Mouse (Mus musculus) adrenal gland, adult 8-10 months (tissue): ENCODE measurements around the gene Gm10142. TPM values are rescaled to one million over a fixed set of nuclear protein-coding genes. Genes with fewer than 3 reads are reported as not detected.
"Not testable (repeated sequence)": the region's sequence is repeated elsewhere in the genome, so short reads cannot be mapped to it uniquely, and the experiment has no call there.

ENCODE experiments used
- DNase-seq: peaks from one replicate; pipeline ENCODE4 v3.0.0; 2022
- total RNA-seq, 4 experiments: library from RNA; stranded (reverse); gene quantifications; 2 replicates each; pipeline ENCODE4 v1.2.4; 2022

The Gm10142 gene
- total RNA-seq = not detected

GRCm38 (mm10) chr10:77715507-77715906, at the start of gene Gm10142:
Gene Gm10142, plus strand, starts transcription at chr10:77715807.
- no peak for DNase-seq

- no peak for DNase-seq
Measured at GRCm38 (mm10) chr10:77666342-77666741, 49.3 kb upstream of the Gm10142 start.

DNA sequence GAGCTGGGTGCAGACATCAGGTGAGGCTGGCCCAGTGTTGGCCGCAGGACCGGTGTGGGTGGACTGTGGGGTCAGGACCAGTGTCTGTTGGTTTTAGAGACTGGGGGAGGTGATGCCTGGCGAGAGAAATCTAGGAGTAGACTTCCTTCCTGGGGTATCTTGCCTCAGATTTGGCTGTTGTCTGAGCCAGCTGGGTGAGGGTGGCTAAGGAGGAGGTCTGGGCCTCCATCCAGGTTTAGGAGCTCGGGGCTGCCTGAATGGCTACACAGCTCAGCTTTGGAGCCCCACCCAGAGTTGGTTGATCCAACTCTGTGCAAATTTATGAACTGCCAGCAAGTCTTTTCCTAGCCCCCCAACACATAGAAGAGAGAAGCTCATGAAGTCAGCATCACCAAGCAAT, 48.2 kb upstream of the Gm10142 start:
- no peak for DNase-seq

GRCm38 (mm10) chr10:77670710-77671109, 44.9 kb upstream of the Gm10142 start:
- DNase-seq = no peak

GRCm38 (mm10) chr10:77671519-77671918, 44.1 kb upstream of the Gm10142 start:
- no peak for DNase-seq

DNA sequence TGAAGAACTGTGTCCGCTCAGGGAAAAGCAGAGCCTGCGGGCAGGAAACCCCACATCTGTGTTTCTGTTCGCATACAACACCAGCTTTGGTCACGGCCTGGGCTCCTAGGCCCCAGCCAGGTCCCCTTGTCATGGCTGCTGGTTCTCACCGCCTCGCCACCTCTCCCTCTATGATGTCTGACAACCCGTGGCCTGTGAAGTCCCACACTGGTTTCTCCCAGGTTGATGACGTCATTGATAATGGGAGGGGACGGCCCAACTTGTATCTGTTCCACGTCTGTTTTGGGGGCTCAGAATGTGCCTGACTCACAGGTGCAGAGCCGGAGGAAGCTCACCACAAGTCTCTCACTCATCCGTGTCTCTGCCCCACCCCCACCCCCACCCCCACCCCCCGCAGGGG, 41.8 kb upstream of the Gm10142 start:
- no peak for DNase-seq

DNA sequence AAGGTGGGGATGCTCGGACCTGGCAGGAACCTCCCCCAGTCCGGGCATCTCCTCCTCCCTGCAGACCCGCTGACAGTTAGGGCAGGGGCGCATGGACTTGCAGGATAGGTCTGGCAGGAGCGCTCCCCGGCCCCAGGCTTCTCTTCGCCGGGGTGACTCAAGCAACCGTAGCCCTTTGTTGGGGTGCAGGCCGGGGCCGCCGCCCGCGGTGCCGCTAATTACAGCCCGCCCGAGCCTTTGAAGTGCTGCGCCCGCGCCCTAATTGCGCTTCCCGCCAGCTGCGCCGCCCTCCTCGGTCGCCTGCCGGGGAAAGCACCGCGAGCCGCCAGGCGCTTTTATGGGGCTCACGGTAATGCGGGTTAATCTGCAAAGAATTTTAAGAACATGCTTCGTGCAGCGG, 38.0 kb upstream of the Gm10142 start:
- no peak for DNase-seq

DNA sequence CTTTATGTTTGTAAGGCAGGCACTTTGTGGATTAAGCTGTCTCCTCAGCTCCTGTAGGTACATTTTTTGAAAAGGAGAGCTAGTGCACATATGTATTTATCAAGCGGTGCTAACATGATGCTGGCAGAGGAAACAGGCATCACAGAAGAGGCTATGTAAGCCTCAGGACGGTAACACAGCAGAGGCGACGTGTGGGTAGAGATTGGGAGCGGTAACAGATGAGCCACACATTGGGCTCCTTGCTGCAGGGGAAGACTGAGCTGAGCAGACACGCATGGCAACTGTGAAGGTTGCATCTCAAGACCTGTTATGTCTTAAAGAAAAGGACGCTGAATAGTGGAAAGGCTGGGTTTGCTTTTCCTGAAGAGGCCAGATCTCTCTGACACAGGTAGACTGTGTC, 32.6 kb upstream of the Gm10142 start:
- no peak for DNase-seq

DNA sequence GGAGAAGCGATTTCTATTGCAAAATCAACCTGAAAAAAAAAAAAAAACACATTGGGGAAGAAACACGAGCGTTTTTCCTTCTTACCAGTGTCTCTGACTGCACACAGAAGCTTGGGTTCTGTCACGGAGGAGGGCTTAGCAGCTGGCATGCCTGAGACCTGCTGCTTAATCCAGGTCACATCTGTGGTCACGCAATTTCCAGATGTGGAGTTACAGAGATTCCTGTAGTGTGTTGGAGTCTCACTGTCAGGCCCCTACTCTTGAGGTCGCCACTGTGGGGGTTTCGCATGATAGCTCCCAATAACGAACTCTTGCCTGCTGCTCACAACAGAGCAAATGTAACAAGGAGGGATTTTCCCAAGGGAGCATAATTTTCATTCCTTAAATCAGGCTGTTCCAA, 31.4 kb upstream of the Gm10142 start:
- DNase-seq = no peak

- DNase-seq = no peak
Measured at GRCm38 (mm10) chr10:77685895-77686664, 29.5 kb upstream of the Gm10142 start, which contains the start of gene Tspear. Gene Tspear, plus strand, starts transcription at chr10:77686569.

GRCm38 (mm10) chr10:77687021-77687420, 28.6 kb upstream of the Gm10142 start:
- DNase-seq = no peak

- not testable (repeated sequence) for DNase-seq
Measured at GRCm38 (mm10) chr10:77690356-77690807, 25.2 kb upstream of the Gm10142 start, which contains the start of gene Gm19402. Gene Gm19402, minus strand, starts transcription at chr10:77690757.

GRCm38 (mm10) chr10:77697133-77697532, 18.5 kb upstream of the Gm10142 start, which contains the start of gene Gm9508:
Gene Gm9508, minus strand, starts transcription at chr10:77697233.
- no peak for DNase-seq

DNA sequence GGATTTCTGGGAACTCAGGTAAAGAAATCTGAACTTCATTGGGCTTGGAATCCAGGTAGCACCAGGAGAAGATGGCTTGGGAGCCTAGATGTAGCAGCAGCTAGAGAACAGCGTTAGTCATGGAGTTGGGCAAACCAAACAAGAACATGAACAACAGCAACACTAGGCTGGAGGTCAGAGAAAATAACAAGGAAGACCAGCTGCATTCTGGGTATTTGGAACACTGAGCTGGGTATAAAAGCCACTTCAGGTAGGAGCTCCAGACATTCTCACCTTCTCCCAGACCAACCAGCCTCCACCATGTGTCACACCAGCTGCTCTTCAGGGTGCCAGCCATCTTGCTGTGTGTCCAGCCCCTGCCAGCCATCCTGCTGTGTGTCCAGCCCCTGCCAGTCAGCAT, 9.3 kb upstream of the Gm10142 start, which contains the start of gene Gm10272:
Gene Gm10272, plus strand, starts transcription at position 301 of the 400 bp plus-strand sequence.
- DNase-seq = no peak

GRCm38 (mm10) chr10:77709831-77710230, 5.8 kb upstream of the Gm10142 start:
- DNase-seq = no peak

- not testable (repeated sequence) for DNase-seq
Measured at GRCm38 (mm10) chr10:77711157-77711556, 4.5 kb upstream of the Gm10142 start, which contains the start of gene Gm10024. Gene Gm10024, plus strand, starts transcription at chr10:77711457.

DNA sequence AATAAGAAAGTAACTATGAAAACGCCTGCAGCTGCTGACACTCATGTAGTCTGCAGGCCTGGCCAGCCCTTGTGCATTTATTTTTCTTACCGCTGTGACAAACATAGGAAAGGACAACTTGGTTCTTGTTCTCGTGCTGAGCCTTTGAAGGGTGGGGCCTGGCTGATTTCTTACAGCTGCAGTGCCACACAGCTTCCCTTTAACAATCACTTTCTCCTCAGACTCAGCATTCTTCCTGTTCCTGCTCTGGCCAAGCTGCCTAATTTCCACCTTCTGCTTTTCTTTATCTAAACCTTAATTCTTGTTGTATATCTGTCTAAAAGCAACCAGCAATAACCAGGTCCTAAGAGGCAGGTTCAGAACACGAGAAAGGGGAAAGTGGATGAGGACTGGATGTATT, 1.9 kb upstream of the Gm10142 start:
- no peak for DNase-seq

GRCm38 (mm10) chr10:77720299-77720698, 4.7 kb downstream of the Gm10142 start, which contains the start of gene Krtap12-1:
Gene Krtap12-1, plus strand, starts transcription at chr10:77720599.
- DNase-seq = not testable (repeated sequence)

GRCm38 (mm10) chr10:77724855-77725254, 9.2 kb downstream of the Gm10142 start:
- DNase-seq = no peak

GRCm38 (mm10) chr10:77726186-77726585, 10.6 kb downstream of the Gm10142 start, which contains the start of gene Gm10100:
Gene Gm10100, plus strand, starts transcription at chr10:77726486.
- DNase-seq = no peak

DNA sequence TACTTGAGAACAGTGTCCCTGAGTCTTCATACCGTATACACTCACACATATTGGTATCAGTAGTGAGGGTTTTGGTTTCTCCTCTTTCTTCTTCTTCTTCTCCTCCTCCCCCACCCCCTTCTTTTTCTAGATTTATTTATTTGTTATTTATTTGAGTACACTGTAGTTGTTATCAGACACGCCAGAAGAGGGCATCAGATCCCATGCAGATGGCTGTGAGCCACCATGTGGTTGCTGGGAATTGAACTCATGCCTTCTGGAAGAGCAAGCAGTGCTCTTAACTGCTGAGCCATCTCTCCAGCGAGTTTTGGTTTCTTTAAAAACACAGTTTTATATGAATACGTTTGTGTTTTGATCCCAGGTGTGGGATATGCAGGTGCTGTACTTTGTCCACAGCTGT, 12.7 kb downstream of the Gm10142 start:
- no peak for DNase-seq

GRCm38 (mm10) chr10:77729241-77729640, 13.6 kb downstream of the Gm10142 start:
- DNase-seq = no peak

GRCm38 (mm10) chr10:77735928-77736327, 20.3 kb downstream of the Gm10142 start:
- DNase-seq = no peak

GRCm38 (mm10) chr10:77738929-77739328, 23.3 kb downstream of the Gm10142 start:
- no peak for DNase-seq
